Mouse (Mus musculus): ENCODE measurements around the gene Mesp1. TPM values are rescaled to one million over a fixed set of nuclear protein-coding genes. Genes with fewer than 3 reads are reported as not detected.

The Mesp1 gene
- polyA plus RNA-seq (2014; fragmentation: Illumina TruSeq; extraction: RNeasy Lipid Tissue Mini Kit (QIAGEN cat#74804)): not detected

DNA sequence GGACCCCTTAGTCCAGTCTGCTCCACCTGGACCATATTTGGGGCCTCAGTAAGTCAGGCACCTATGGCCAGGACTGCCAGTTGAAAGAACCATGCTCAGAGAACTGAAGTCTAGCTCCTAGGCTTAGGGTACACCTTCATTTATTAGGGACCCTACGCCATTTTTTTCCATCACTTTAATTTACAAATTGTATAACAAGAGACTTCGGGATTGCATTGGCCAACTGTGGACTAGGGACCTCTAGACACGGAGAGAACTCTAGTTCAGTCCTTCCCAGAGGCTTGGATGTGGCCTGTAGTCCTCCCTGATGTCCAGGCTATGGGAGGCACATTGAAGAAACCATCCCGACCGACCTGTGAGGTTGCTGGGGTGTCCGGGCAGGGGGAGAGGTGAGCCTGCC lies at the start of gene Mesp1:
TSS of gene Mesp1 (minus strand) at position 101 of the 400 bp plus-strand sequence.

DNA sequence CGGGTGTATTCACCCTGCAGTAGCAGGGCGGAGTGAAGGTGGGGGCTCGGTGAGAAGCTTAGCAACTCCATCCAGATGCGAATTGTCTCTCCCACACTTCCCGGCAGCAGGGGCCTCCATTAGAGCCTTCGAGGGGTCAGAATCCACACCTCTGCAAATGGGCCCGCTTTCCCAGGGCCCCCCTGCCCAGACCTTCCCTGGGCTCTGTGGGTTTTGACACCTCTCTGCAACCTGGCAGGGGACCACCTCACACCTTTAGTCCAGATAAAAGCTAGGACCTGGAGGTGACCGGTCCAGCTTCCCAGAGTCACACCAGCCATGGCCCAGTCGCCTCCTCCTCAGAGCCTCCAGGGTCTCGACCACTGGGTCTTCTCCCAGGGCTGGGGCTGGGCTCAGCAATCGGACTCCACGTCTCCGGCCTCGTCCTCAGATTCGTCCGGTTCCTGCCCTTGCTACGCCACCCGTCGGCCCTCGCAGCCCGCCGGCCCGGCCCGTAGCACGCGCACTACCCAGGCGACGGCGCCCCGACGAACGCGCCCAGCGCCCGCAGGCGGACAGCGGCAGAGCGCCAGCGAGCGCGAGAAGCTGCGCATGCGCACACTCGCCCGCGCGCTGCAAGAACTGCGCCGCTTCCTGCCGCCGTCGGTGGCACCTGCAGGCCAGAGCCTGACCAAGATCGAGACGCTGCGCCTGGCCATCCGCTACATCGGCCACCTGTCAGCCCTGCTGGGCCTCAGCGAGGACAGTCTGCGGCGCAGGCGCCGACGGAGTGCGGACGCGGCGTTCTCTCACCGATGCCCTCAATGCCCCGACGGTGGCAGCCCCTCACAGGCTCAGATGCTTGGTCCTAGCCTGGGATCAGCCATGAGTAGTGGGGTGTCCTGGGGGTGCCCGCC lies 17.3 kb upstream of the Mesp1 start, which contains the start of gene Mesp2:
TSS of gene Mesp2 (plus strand) at position 117 of the 896 bp plus-strand sequence.

DNA sequence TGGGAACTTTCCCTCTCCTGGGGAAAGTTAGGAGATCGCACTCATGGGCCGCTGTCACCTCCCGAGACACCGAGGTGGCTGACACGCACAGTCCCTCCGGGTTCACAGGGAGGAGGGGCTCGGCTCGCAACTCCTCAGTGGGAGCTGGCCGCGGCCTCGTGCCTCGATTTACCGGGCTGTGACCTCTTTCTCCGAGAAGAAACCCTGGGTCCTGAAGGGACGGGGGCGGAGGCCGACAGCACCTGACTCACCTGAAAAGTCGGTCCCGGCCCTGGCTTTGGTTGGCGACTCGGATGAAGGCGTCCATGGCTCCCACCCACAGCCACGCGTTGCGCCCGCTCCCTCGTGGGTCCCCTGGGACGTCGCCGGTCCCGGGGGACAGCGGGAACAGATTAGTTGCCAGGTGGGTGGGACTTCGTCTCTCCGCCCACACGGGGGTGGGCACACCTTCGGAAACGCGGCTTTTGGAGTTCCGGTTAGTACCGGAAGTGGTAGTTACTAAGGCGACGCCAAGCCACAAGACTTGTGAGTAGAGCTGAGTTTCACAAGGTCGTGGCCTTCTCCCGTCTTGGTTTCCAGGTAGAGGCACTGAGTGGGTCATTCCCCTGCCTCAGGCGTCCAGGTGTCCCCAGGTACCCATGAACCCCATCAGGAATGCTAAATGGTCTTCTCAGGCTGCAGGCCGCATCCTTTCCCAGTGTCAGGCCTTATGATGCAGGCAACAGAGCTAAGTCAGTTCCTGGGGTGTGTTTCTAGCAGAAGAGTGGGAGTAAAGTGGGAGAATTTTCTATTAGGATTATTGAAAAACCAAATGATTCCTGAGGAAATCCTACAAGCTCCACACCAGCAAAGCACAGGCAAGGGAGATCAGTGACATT lies 50.7 kb downstream of the Mesp1 start, which contains the start of the genes Pex11a and Wdr93:
TSS of gene Pex11a (minus strand) at position 473 of the 878 bp plus-strand sequence.
TSS of gene Wdr93 (plus strand) at position 505 of the 878 bp plus-strand sequence.

Other genes with a start within 250 kb of the Mesp1 start
- gene Rhcg, start 176.1 kb downstream of the Mesp1 start, polyA plus RNA-seq (2014; fragmentation: Illumina TruSeq; extraction: RNeasy Lipid Tissue Mini Kit (QIAGEN cat#74804)): not detected
- gene Ticrr, start 133.6 kb downstream of the Mesp1 start, polyA plus RNA-seq (2014; fragmentation: Illumina TruSeq; extraction: RNeasy Lipid Tissue Mini Kit (QIAGEN cat#74804)): 11.4 TPM
- gene Kif7, start 78.1 kb downstream of the Mesp1 start, polyA plus RNA-seq (2014; fragmentation: Illumina TruSeq; extraction: RNeasy Lipid Tissue Mini Kit (QIAGEN cat#74804)): 0.88 TPM
- 19.9 TPM for gene Plin1, start 60.9 kb downstream of the Mesp1 start, polyA plus RNA-seq (2014; fragmentation: Illumina TruSeq; extraction: RNeasy Lipid Tissue Mini Kit (QIAGEN cat#74804))
- 14.7 TPM for gene Pex11a, start 50.7 kb downstream of the Mesp1 start, polyA plus RNA-seq (2014; fragmentation: Illumina TruSeq; extraction: RNeasy Lipid Tissue Mini Kit (QIAGEN cat#74804))
- gene Wdr93, start 50.6 kb downstream of the Mesp1 start, polyA plus RNA-seq (2014; fragmentation: Illumina TruSeq; extraction: RNeasy Lipid Tissue Mini Kit (QIAGEN cat#74804)): 1.6 TPM
- gene Mesp2, start 16.9 kb upstream of the Mesp1 start, polyA plus RNA-seq (2014; fragmentation: Illumina TruSeq; extraction: RNeasy Lipid Tissue Mini Kit (QIAGEN cat#74804)): 1.00 TPM
- gene Anpep, start 67.3 kb upstream of the Mesp1 start, polyA plus RNA-seq (2014; fragmentation: Illumina TruSeq; extraction: RNeasy Lipid Tissue Mini Kit (QIAGEN cat#74804)): 16.9 TPM
- 42.0 TPM for gene Ap3s2, start 126.9 kb upstream of the Mesp1 start, polyA plus RNA-seq (2014; fragmentation: Illumina TruSeq; extraction: RNeasy Lipid Tissue Mini Kit (QIAGEN cat#74804))
- gene Arpin, start 141.6 kb upstream of the Mesp1 start, polyA plus RNA-seq (2014; fragmentation: Illumina TruSeq; extraction: RNeasy Lipid Tissue Mini Kit (QIAGEN cat#74804)): 12.3 TPM
- 1.1 TPM for gene Zfp710, start 231.0 kb upstream of the Mesp1 start, polyA plus RNA-seq (2014; fragmentation: Illumina TruSeq; extraction: RNeasy Lipid Tissue Mini Kit (QIAGEN cat#74804))